Mouse (Mus musculus) CH12.LX (cell line): ENCODE results near the gene Eif3l. TPM values are rescaled to one million over a fixed set of nuclear protein-coding genes. Genes with fewer than 3 reads are reported as not detected.

Experiments
- DNase-seq: peaks from one replicate; pipeline ENCODE4 v3.0.0-alpha.2; 2013; ENCODE audit errors: extremely low read depth
- H3K27ac ChIP-seq: 2 replicates; pipeline ENCODE4 v1.5.1; 2012; ENCODE audit warnings: low read depth, mild to moderate bottlenecking, control low read depth, moderate library complexity; ENCODE audit not compliant: insufficient read depth
- H3K27me3 ChIP-seq: replicated peaks from 2 replicates; pipeline ENCODE3; 2012; ENCODE audit warnings: inconsistent platforms
- H3K36me3 ChIP-seq, 2 experiments: replicated peaks in 1 of 2; 2 replicates each; pipeline versions ENCODE3 to v1.6.1; 2012; ENCODE audit warnings: inconsistent platforms in 1 of 2, low read length in 1 of 2, mild to moderate bottlenecking in 1 of 2, mixed read lengths in 1 of 2, moderate library complexity in 1 of 2; ENCODE audit not compliant: control insufficient read depth in 1 of 2, insufficient read depth in 1 of 2
- H3K4me1 ChIP-seq, 2 experiments: 2 replicates each; pipeline ENCODE4 v1.6.1; 2012; ENCODE audit warnings: inconsistent platforms in 1 of 2, moderate library complexity in 1 of 2; ENCODE audit not compliant: insufficient read depth in 2 of 2, control insufficient read depth in 1 of 2
- H3K4me2 ChIP-seq: 2 replicates; pipeline ENCODE4 v1.6.1; 2012; ENCODE audit warnings: low read depth, mild to moderate bottlenecking, control low read depth; ENCODE audit not compliant: poor library complexity, insufficient read depth, severe bottlenecking
- H3K4me3 ChIP-seq, 3 experiments: fragments of 150-350 bp in 1 of 3; sonication (generic) in 1 of 3; replicated peaks in 1 of 3; 2 replicates each; pipeline versions ENCODE3 to v1.5.1; 2011 to 2012; ENCODE audit warnings: low read depth in 2 of 3, low read length in 2 of 3, mild to moderate bottlenecking in 2 of 3, moderate library complexity in 2 of 3, control low read depth in 1 of 3, improper control_type of control experiment in 1 of 3, inconsistent platforms in 1 of 3, mixed read lengths in 1 of 3; ENCODE audit not compliant: poor library complexity in 1 of 3
- H3K79me2 ChIP-seq: replicated peaks from 2 replicates; pipeline ENCODE4 v1.6.1; 2012; ENCODE audit warnings: mild to moderate bottlenecking, moderate library complexity; ENCODE audit not compliant: control insufficient read depth, poor library complexity, insufficient read depth, severe bottlenecking; ENCODE audit errors: extremely low read depth
- H3K9ac ChIP-seq: 2 replicates; pipeline ENCODE4 v1.6.1; 2012; ENCODE audit warnings: low read depth, mild to moderate bottlenecking, control low read depth, moderate library complexity; ENCODE audit not compliant: insufficient read depth
- H3K9me3 ChIP-seq: replicated peaks from 2 replicates; pipeline ENCODE3; 2012; ENCODE audit warnings: low read length, inconsistent platforms, mixed read lengths
- CTCF ChIP-seq, 2 experiments: IDR thresholded peaks in 1 of 2; conservative IDR thresholded peaks in 1 of 2; 2 replicates each; pipeline ENCODE4 v1.5.1; 2011 to 2012; ENCODE audit warnings: low read depth in 2 of 2, low read length in 2 of 2, improper control_type of control experiment in 1 of 2, inconsistent platforms in 1 of 2, mild to moderate bottlenecking in 1 of 2, moderate library complexity in 1 of 2
- E2F4 ChIP-seq: IDR thresholded peaks from 2 replicates; pipeline ENCODE4 v1.6.1; 2011; ENCODE audit warnings: low read depth, low read length, improper control_type of control experiment; ENCODE audit not compliant: insufficient replicate concordance
- MAFK ChIP-seq: IDR thresholded peaks from 2 replicates; pipeline ENCODE4 v1.6.1; 2011; ENCODE audit warnings: low read length, improper control_type of control experiment; ENCODE audit not compliant: insufficient replicate concordance
- MAZ ChIP-seq: IDR thresholded peaks from 2 replicates; pipeline ENCODE4 v1.6.1; 2012; ENCODE audit warnings: low read depth, mild to moderate bottlenecking, inconsistent platforms, low read length, improper control_type of control experiment, moderate library complexity
- MXI1 ChIP-seq: IDR thresholded peaks from 2 replicates; pipeline ENCODE4 v1.6.1; 2011; ENCODE audit warnings: mild to moderate bottlenecking, low read depth, low read length, improper control_type of control experiment
- MYC ChIP-seq: IDR thresholded peaks from 2 replicates; pipeline ENCODE4 v1.6.1; 2011; ENCODE audit warnings: low read depth, mild to moderate bottlenecking, improper control_type of control experiment, low read length
- NRF1 ChIP-seq: IDR thresholded peaks from 2 replicates; pipeline ENCODE4 v1.6.1; 2014; ENCODE audit warnings: low read depth, mild to moderate bottlenecking, inconsistent platforms, low read length, improper control_type of control experiment, moderate library complexity
- PAX5 ChIP-seq: IDR thresholded peaks from 2 replicates; pipeline ENCODE4 v1.6.1; 2012; ENCODE audit warnings: low read length, inconsistent platforms, mixed read lengths
- RAD21 ChIP-seq: IDR thresholded peaks from 2 replicates; pipeline ENCODE4 v1.6.1; 2011; ENCODE audit warnings: low read depth, mild to moderate bottlenecking, low read length, improper control_type of control experiment, moderate library complexity
- SMC3 ChIP-seq: IDR thresholded peaks from 2 replicates; pipeline ENCODE4 v1.6.1; 2011; ENCODE audit warnings: low read depth, low read length, improper control_type of control experiment
- TBP ChIP-seq: conservative IDR thresholded peaks from 2 replicates; pipeline ENCODE4 v1.6.1; 2011; ENCODE audit warnings: low read depth, low read length, improper control_type of control experiment
- TCF12 ChIP-seq: IDR thresholded peaks from 2 replicates; pipeline ENCODE4 v1.6.1; 2014; ENCODE audit warnings: low read depth, mild to moderate bottlenecking, inconsistent platforms, low read length, improper control_type of control experiment
- UBTF ChIP-seq: IDR thresholded peaks from 2 replicates; pipeline ENCODE4 v1.6.1; 2012; ENCODE audit warnings: low read depth, mild to moderate bottlenecking, inconsistent platforms, low read length, improper control_type of control experiment, moderate library complexity
- USF1 ChIP-seq: IDR thresholded peaks from 2 replicates; pipeline ENCODE4 v1.6.1; 2014; ENCODE audit warnings: low read depth, mild to moderate bottlenecking, inconsistent platforms, low read length, improper control_type of control experiment
- USF2 ChIP-seq: conservative IDR thresholded peaks from 2 replicates; pipeline ENCODE4 v1.6.1; 2011; ENCODE audit warnings: low read depth, low read length, improper control_type of control experiment
- dilution Hi-C: fragments of 300-500 bp; cut with MboI; formaldehyde crosslinking; loops from 2 replicates; pipeline ENCODE4 v1.14.3; 2020; ENCODE audit warnings: low sequenced_read_pairs; ENCODE audit not compliant: extremely low pct_unique_long_range_greater_than_20kb, extremely low pct_ligation_motif_present
- in situ Hi-C: fragments of 300-500 bp; cut with MboI; formaldehyde crosslinking; loops from 3 replicates; pipeline ENCODE4 v1.14.3; 2019; ENCODE audit warnings: low sequenced_read_pairs, low pct_ligation_motif_present, low pct_unique_long_range_greater_than_20kb, mixed read lengths
- polyA plus RNA-seq: library from polyadenylated mRNA; unstranded; fragments of >175 nt; gene quantifications from 2 replicates; pipeline ENCODE4 v1.2.1, GENCODE M21; 2012; ENCODE audit warnings: low read depth; ENCODE audit not compliant: insufficient read length
- total RNA-seq, 2 experiments: library from RNA; depleted of rRNA; stranded (reverse); fragments of 300-350 nt in 1 of 2; fragments of >200 nt in 1 of 2; gene quantifications; 2 replicates each; pipeline ENCODE4 v1.2.3; 2012 to 2014

Eif3l gene
- total and polyA plus RNA-seq, 3 experiments = 303 to 379 (median 323) TPM

DNA sequence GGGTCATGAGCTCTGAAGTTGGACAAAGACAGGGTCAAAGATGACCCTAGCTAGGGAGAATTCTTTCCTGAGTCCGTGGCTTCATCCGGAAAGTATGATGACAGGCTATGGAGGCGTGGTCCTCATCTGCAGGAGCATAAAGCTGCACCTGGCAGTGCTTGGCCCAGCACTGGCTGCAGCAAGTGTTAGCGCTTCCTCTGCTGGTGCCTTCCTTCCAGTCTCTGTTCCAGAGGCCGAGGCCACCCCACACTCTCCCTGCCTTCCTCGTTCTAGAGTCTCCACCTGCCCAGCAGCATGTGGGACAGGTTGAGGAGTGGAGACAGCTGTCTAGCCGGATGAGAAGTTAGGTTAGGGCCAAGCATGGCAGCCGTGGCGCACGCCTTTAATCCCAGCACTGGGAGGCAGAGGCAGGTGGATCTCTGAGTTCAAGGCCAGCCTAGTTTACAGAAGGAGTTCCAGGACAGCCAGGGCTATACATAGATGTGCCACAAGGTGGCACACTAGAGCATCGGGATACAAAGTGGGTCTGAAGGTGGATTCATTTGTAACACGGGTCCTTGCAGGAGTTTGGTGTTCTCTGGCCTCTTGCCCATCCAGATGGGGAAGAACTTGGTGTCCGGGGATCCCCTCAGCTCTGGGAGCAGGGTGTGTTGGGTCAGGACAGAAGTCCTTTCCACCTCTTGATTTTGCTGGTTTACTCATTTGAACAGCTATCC lies 51.4 kb downstream of the Eif3l start:
- H3K79me2 ChIP-seq = no peaks in the 10 kb centered on the region
- no peaks in the 10 kb centered on the region for H3K4me1 ChIP-seq
- TF ChIP-seq TBP = no peak
- peak; percentile 43 for TF ChIP-seq SMC3
- TF ChIP-seq UBTF = no peak
- TF ChIP-seq USF1 = no peak
- TF ChIP-seq TCF12 = no peak
- TF ChIP-seq PAX5 = no peak
- TF ChIP-seq MAZ = no peak
- TF ChIP-seq USF2 = no peak
- TF ChIP-seq E2F4 = no peak
- no peak for TF ChIP-seq MYC
- peak; percentile 66 to 78 for TF ChIP-seq CTCF (conservative IDR thresholded peaks at IDR 0.05 in 1 of 2, IDR thresholded peaks at IDR 0.05 in 1 of 2; ENCODE audit: low read depth in 2 of 2, low read length in 2 of 2)
- H3K27ac ChIP-seq = no peak overlapping the region
- no peaks in the 10 kb centered on the region for H3K27me3 ChIP-seq
- no peak overlapping the region for H3K4me2 ChIP-seq
- peak; percentile 43 for DNase-seq
- H3K4me3 ChIP-seq = no peak overlapping the region
- in situ Hi-C loops = no loop called here
- no peak overlapping the region for H3K9ac ChIP-seq
- H3K36me3 ChIP-seq = peaks cover 86 to 98% of the 10 kb centered on the region in 2 experiments
- peaks cover 11% of the 10 kb centered on the region for H3K9me3 ChIP-seq
- dilution Hi-C loops = no loop called here

DNA sequence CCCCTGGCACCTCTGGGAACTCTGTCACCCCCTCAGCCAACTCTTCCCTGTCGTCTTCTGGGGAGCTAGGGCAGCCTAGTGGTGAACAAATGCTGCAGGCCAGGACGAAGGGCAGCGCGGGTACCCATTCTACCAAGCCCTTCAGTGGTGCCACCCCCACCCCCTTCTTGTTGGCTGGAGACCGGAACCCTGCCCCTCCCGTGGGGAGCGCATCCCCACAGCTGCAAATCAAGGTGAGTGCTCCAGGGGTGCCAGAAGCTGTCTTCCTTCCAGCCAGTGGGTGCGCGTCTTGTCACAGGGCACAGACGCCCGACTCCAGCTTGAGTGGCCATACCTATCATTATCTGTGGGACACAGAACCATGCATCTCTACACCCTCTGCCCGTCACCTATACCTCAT lies 52.1 kb downstream of the Eif3l start:
- H3K27ac ChIP-seq = no peak overlapping the region
- DNase-seq = no peak
- no peak overlapping the region for H3K9ac ChIP-seq
- no peaks in the 10 kb centered on the region for H3K27me3 ChIP-seq
- H3K4me3 ChIP-seq = no peak overlapping the region
- dilution Hi-C loops = no loop called here
- H3K9me3 ChIP-seq = peaks cover 11% of the 10 kb centered on the region
- no peaks in the 10 kb centered on the region for H3K4me1 ChIP-seq
- in situ Hi-C loops = no loop called here
- peaks cover 93 to 98% of the 10 kb centered on the region in 2 experiments for H3K36me3 ChIP-seq
- TF ChIP-seq MXI1 (no peak), NRF1 (no peak), RAD21 (no peak), MAFK (no peak)
- no peaks in the 10 kb centered on the region for H3K79me2 ChIP-seq
- H3K4me2 ChIP-seq = no peak overlapping the region
